Mouse (Mus musculus) mouse embryonic stem cell (cell line): ENCODE measurements around the gene Tmem106c.

Experiments
- in situ Hi-C, 2 experiments: fragments of 300-500 bp; cut with MboI; formaldehyde crosslinking; loops; 1 replicate in 1 of 2; 3 replicates in 1 of 2; pipeline ENCODE4 v1.14.3; 2019 to 2020; ENCODE audit warnings: low sequenced_read_pairs in 2 of 2, low pct_unique_long_range_greater_than_20kb in 1 of 2, mixed read lengths in 1 of 2; ENCODE audit not compliant: unreplicated experiment in 1 of 2

The Tmem106c gene

DNA sequence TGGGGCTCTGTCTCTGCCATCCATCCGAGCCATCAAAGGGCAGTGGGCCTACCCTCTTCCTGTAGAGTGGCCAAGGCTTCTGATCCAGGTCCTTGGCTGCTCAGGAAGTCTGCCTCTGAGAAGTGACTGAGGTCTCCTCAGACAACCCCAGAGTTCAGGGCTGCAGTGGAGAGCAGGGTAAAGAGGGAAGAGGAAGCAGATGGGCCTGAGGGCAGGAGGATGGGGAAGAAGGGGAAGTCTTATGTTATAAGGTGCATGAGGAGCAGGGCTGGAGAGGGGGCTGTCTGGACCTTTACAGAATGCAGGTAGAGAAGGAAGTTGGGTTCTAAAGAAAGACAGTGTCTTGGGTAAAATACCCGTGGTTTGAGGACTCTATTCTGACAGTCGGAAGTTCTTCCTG is 14.3 kb upstream of the Tmem106c start:
- in situ Hi-C loops: loop anchor here in 1 of 2 experiments (5.0 kb wide), 1 partner anchor 82 kb away; no protein-coding TSS in a partner anchor

DNA sequence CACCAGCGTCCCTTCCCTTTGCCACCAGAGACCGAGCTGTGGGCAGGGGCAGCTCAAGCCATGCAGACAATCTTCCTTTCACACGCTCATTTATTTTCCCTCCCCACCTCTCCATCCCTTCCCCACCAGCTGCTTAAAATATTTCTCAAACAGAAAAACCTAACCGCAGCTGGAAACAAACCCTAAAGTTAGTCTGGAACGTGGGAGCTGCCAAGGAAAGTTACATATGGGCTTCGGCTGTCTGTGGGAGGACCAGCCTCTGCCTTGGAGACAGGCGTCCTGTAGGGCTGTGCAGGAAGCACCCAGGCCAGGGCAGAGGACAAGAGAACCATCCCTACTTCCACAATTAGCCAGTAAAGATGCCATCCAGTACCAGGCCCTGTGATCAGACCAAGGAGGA is 13.8 kb upstream of the Tmem106c start:
- in situ Hi-C loops: no loop called here

DNA sequence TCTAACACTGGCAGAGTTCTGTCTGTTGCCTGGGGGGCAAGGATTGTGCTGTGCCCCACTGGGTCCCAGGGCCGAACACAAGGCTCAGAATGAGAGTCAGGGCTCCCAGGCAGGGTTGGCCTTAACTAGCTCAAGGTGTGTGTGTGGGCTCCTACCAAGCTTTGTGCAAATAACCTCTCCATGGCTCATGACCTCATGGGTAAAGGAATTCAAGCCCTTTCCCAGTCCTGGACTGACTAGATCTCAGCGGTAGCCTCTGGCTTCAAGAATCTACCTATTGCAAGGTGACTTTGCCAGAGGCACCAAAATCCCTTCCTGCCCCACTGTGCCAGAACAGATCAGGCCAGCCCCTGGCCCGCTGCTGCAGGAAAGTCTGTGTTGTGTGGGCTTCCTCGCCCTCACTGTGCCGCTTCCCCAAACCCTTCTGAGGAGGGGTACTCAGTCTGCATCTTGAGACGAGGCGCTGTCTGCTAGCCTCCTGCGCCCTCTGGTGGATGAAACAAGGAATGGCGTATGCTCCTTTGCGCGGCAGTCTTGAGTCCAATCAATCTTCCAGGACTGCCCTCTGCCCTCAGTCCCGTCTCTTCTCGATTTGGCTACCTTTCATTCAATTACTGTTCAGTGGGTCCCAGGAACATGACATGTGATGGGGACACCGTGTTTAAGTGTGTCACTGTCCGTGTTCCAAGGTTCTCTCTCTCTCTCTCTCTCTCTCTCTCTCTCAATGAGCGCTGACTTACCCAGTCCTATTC is 11.7 kb upstream of the Tmem106c start:
- in situ Hi-C loops: no loop called here

GRCm38 (mm10) chr15:97952889-97953189 is 11.2 kb upstream of the Tmem106c start:
- in situ Hi-C loops: no loop called here

DNA sequence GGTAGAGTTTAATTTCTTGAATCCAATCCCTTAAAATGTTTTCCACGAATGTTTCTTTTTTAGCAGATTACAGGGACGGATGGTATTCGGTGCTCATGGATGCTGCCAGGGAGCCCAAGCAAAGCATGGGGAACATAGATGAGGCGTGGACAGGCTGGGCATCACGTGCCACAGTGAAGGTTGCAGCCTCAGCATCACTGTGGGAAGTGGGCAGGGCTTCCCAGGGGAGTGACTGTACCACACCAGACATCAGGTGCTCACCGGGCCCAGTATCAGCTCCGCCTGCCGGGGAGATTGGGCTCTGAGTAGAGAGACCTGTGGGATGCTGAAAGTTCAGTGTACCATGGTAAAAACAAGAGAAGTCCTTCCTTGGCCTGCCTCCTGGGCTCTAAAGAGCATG is 9.3 kb upstream of the Tmem106c start:
- in situ Hi-C loops: no loop called here

- in situ Hi-C loops: no loop called here
These were observed 8.7 kb upstream of the Tmem106c start for GRCm38 (mm10) chr15:97955286-97955685.

- in situ Hi-C loops: no loop called here
These were observed 8.3 kb upstream of the Tmem106c start for GRCm38 (mm10) chr15:97955742-97956141.

GRCm38 (mm10) chr15:97956416-97956815 is 7.6 kb upstream of the Tmem106c start:
- in situ Hi-C loops: no loop called here

GRCm38 (mm10) chr15:97963329-97963988 is 541 bp upstream of the Tmem106c start:
- in situ Hi-C loops: no loop called here

DNA sequence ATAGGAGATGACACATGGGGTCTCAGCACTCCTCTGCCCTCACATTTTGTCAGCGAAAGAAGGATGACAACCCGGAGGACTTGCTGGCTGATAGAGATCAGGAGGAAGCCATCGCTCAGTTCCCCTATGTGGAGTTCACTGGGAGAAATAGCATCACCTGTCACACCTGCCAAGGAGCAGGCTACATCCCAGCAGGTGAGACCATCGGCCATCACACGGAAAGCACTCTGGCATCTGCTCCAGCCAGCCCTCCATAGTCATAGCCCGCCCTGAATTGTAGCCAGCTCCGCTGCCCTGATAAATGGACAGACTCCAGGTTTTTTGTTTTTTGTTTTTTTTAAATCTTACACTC is 812 bp downstream of the Tmem106c start:
- in situ Hi-C loops: no loop called here

GRCm38 (mm10) chr15:97965311-97966045 is 1.5 kb downstream of the Tmem106c start:
- in situ Hi-C loops: no loop called here

DNA sequence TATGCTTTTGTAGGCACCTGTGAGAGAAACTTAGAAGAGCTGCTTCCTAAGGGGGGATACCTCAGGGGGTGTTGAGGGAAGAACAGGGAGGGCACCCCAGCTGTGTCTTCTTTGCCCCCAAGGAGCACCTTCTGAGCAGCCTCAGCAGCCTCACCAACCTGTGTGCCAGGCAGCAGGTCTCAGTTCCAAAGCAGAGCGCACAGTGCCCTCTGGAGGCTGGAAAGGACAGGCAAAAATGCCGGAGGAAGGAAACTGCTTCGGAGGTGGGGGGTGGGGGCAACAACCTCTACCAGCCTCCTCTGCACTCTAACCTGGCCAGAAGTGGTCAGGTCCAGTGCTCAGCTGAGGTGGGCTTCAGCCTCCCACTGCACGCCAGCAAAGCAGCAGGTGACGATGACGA is 6.3 kb downstream of the Tmem106c start:
- in situ Hi-C loops: no loop called here

GRCm38 (mm10) chr15:97972580-97972979 is 8.6 kb downstream of the Tmem106c start:
- in situ Hi-C loops: no loop called here

- in situ Hi-C loops: no loop called here
These were observed 9.4 kb downstream of the Tmem106c start for GRCm38 (mm10) chr15:97973248-97974005.

DNA sequence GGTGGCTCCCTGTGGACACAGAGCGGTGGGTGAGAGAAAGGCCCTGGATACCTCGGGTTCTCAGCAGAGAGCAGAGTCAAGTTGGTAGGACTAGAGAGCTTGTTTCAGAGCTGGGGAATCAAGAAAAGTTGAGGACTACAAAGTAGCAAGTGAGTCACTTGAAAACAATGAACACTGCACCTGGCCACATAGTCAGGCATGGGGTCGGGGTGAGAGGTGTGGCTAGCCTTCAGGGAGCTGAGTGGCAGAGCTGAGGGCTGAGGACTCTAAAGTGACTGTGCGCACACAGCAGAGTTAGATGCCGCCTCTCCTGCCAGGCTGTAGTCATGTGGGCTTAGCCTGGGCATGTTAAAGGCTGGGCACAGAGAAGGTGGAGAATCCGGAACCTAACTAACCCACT is 17.6 kb downstream of the Tmem106c start:
- in situ Hi-C loops: no loop called here

- in situ Hi-C loops: no loop called here
These were observed 25.5 kb downstream of the Tmem106c start for GRCm38 (mm10) chr15:97989544-97989943.

- in situ Hi-C loops: no loop called here
These were observed 26.1 kb downstream of the Tmem106c start for GRCm38 (mm10) chr15:97990124-97990523.

- in situ Hi-C loops: no loop called here
These were observed 26.7 kb downstream of the Tmem106c start for GRCm38 (mm10) chr15:97990721-97991120.

DNA sequence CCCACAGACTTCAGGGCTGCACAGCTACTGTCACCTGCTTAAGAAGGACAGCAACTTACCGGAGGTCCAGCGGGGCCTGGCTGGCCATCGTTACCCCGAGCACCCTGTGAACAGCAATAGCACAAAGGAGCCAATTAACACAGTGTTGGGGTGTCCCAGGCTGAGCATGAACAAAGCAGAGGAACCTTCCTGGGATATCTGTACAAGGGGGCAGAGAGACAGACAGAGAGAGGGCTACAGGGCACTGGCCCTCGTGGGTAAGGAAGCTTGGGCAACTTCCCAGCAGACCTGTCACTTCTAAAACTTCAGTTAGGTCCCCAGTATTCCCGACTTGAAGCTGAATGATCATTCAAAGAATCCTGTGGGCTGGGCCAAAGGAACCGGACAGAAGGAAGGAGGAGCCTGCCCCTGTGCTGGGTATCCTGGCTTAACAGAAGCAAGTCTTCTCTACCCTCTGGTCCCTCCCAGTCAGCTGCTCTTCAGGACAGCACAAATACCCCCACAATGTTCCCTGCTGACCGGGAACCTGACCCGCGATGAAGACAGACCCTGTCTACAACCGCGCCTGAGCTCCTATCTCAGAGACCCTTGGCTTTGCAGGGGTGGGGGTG is 27.4 kb downstream of the Tmem106c start:
- in situ Hi-C loops: no loop called here
